Mouse (Mus musculus) stomach, embryonic 16.5 days (tissue): Measurements from ENCODE around the gene Cers1. TPM values are rescaled to one million over a fixed set of nuclear protein-coding genes. Genes with fewer than 3 reads are reported as not detected.
A peak's percentile ranks its signal among the peaks of the same experiment; 100 is the strongest.

Experiments
- ATAC-seq: fragments of 200-750 bp; cut with Nextera tagmentation; 2 replicates; pipeline ENCODE4 v1.8.0; 2017; ENCODE audit warnings: moderate number of reproducible peaks, moderate TSS enrichment; ENCODE audit not compliant: insufficient read depth, low FRiP score
- H3K27ac ChIP-seq: fragments of 300-500 bp; sonication (generic); 2 replicates; pipeline ENCODE4 v1.5.1; 2014; ENCODE audit warnings: low read length
- H3K27me3 ChIP-seq: fragments of 300-500 bp; sonication (generic); 2 replicates; pipeline ENCODE4 v1.6.1; 2014; ENCODE audit warnings: low read length, control low read depth, mixed read lengths; ENCODE audit not compliant: control insufficient read depth, insufficient read depth
- H3K36me3 ChIP-seq: fragments of 300-500 bp; sonication (generic); 2 replicates; pipeline ENCODE4 v1.6.1; 2014; ENCODE audit warnings: low read length; ENCODE audit not compliant: control insufficient read depth, insufficient read depth
- H3K4me1 ChIP-seq: fragments of 300-500 bp; sonication (generic); 2 replicates; pipeline ENCODE4 v1.6.1; 2014; ENCODE audit warnings: low read length, control low read depth, mixed read lengths; ENCODE audit not compliant: control insufficient read depth, insufficient read depth
- H3K4me2 ChIP-seq: fragments of 300-500 bp; sonication (generic); 2 replicates; pipeline ENCODE4 v1.6.1; 2014; ENCODE audit warnings: low read depth, low read length, mixed read lengths
- H3K4me3 ChIP-seq: fragments of 300-500 bp; sonication (generic); replicated peaks from 2 replicates; pipeline ENCODE4 v1.5.1; 2014; ENCODE audit warnings: mild to moderate bottlenecking, low read length
- H3K9ac ChIP-seq: fragments of 300-500 bp; sonication (generic); 2 replicates; pipeline ENCODE4 v1.6.1; 2014; ENCODE audit warnings: low read length
- H3K9me3 ChIP-seq: fragments of 300-500 bp; sonication (generic); replicated peaks from 2 replicates; pipeline ENCODE4 v1.6.1; 2016; ENCODE audit warnings: low read length, control low read depth; ENCODE audit not compliant: control insufficient read depth
- WGBS: fragments of 180-500 bp; shearing (Covaris S2); extraction: QIAGEN DNeasy Blood & Tissue Kit; methylation state at CpG from one replicate; pipeline ENCODE4 v1.1.7; 2014; 5-methylcytosine and 5-hydroxymethylcytosine counted together
- polyA plus RNA-seq: library from polyadenylated mRNA; unstranded; fragments of >200 nt; fragmentation: Nextera tagmentation; extraction: Ambion mirVana; gene quantifications from 2 replicates; pipeline ENCODE4 v1.2.1, GENCODE M21; 2015

Cers1 gene
- polyA plus RNA-seq, 1 experiment from 2014 or later: 3.8 TPM

- Histone ChIP-seq H3K4me3 (no peak overlapping the region), H3K4me2 (no peak overlapping the region), H3K9ac (no peak overlapping the region), H3K36me3 (no peaks in the 10 kb centered on the region), H3K27ac (no peak overlapping the region), H3K4me1 (peaks cover 29% of the 10 kb centered on the region), H3K27me3 (peaks cover 53% of the 10 kb centered on the region), H3K9me3 (no peaks in the 10 kb centered on the region)
- ATAC-seq: no peak
- whole genome bisulfite sequencing: 45% methylated on average over 6 of the region's 6 CpGs
Measured at GRCm38 (mm10) chr8:70371951-70372350, 56.4 kb downstream of the Cers1 start.

GRCm38 (mm10) chr8:70373397-70374317, 58.1 kb downstream of the Cers1 start, which contains the start of gene Comp:
Gene Comp, plus strand, starts transcription at chr8:70373558.
- 3% methylated on average over 47 of the region's 47 CpGs for WGBS
- H3K27ac ChIP-seq: no peak within 1 kb of the TSS

GRCm38 (mm10) chr8:70374318-70374927, 58.8 kb downstream of the Cers1 start:
- H3K4me3 ChIP-seq: peak overlapping the region; percentile 45
- WGBS: under 1% methylated on average over 52 of the region's 53 CpGs
- H3K27ac ChIP-seq: no peak overlapping the region
- H3K9ac ChIP-seq: peak overlapping the region; percentile 28; the same call in 1 of the 2 replicates
- peaks cover 29% of the 10 kb centered on the region for H3K4me1 ChIP-seq
- H3K36me3 ChIP-seq: no peaks in the 10 kb centered on the region
- H3K27me3 ChIP-seq: peaks cover 71% of the 10 kb centered on the region
- ATAC-seq: peak; percentile 74
- peak overlapping the region; percentile 69 for H3K4me2 ChIP-seq
- no peaks in the 10 kb centered on the region for H3K9me3 ChIP-seq

More at GRCm38 (mm10) chr8:70373397-70374317, 58.1 kb downstream of the Cers1 start, which contains the start of gene Comp:
- peaks cover 29% of the 10 kb centered on the region for H3K4me1 ChIP-seq
- no peak for ATAC-seq
- H3K4me3 ChIP-seq: peak within 1 kb of the TSS; percentile 45
- no peaks in the 10 kb centered on the region for H3K36me3 ChIP-seq
- H3K4me2 ChIP-seq: peak within 1 kb of the TSS; percentile 69
- H3K9ac ChIP-seq: peak within 1 kb of the TSS; percentile 37
- H3K9me3 ChIP-seq: no peaks in the 10 kb centered on the region
- peaks cover 67% of the 10 kb centered on the region for H3K27me3 ChIP-seq

GRCm38 (mm10) chr8:70375212-70375859, 59.8 kb downstream of the Cers1 start:
- Histone ChIP-seq H3K9ac (no peak overlapping the region), H3K4me2 (no peak overlapping the region; the same call in 1 of the 2 replicates)
- ATAC-seq: no peak

GRCm38 (mm10) chr8:70376275-70376741, 60.7 kb downstream of the Cers1 start:
- Histone ChIP-seq H3K9me3 (no peaks in the 10 kb centered on the region), H3K9ac (no peak overlapping the region), H3K27ac (no peak overlapping the region), H3K36me3 (no peaks in the 10 kb centered on the region), H3K27me3 (peaks cover 71% of the 10 kb centered on the region), H3K4me1 (peaks cover 29% of the 10 kb centered on the region), H3K4me3 (peak overlapping the region; percentile 17), H3K4me2 (peak overlapping the region; percentile 12; the same call in 1 of the 2 replicates)
- ATAC-seq: no peak
- 7% methylated on average over 37 of the region's 37 CpGs for WGBS

More at GRCm38 (mm10) chr8:70375212-70375859, 59.8 kb downstream of the Cers1 start:
- Histone ChIP-seq H3K27ac (no peak overlapping the region), H3K27me3 (peaks cover 71% of the 10 kb centered on the region), H3K36me3 (no peaks in the 10 kb centered on the region), H3K9me3 (no peaks in the 10 kb centered on the region), H3K4me1 (peaks cover 29% of the 10 kb centered on the region), H3K4me3 (peak overlapping the region; percentile 45; the same call in 1 of the 2 replicates)
- 7% methylated on average over 35 of the region's 35 CpGs for WGBS

- Histone ChIP-seq H3K27me3 (peaks cover 66% of the 10 kb centered on the region), H3K4me2 (no peak overlapping the region), H3K4me3 (no peak overlapping the region), H3K36me3 (no peaks in the 10 kb centered on the region), H3K9ac (no peak overlapping the region), H3K9me3 (no peaks in the 10 kb centered on the region), H3K27ac (no peak overlapping the region), H3K4me1 (peaks cover 29% of the 10 kb centered on the region)
- no peak for ATAC-seq
- 12% methylated on average over 15 of the region's 15 CpGs for WGBS
Measured at GRCm38 (mm10) chr8:70377049-70377448, 61.5 kb downstream of the Cers1 start.

GRCm38 (mm10) chr8:70380069-70380468, 64.5 kb downstream of the Cers1 start:
- peaks cover 36% of the 10 kb centered on the region for H3K27me3 ChIP-seq
- H3K9ac ChIP-seq: no peak overlapping the region
- no peak for ATAC-seq
- no peak overlapping the region for H3K27ac ChIP-seq
- H3K4me1 ChIP-seq: peaks cover 11% of the 10 kb centered on the region
- no peaks in the 10 kb centered on the region for H3K36me3 ChIP-seq
- H3K4me3 ChIP-seq: no peak overlapping the region
- WGBS: 84% methylated on average over 12 of the region's 12 CpGs
- no peaks in the 10 kb centered on the region for H3K9me3 ChIP-seq
- no peak overlapping the region for H3K4me2 ChIP-seq
